ENCODE assay signal across 1 mouse cellular context in genomic region chr1:155995612-155996011, GRCm38 (mm10).
TF ChIP-seq lines count a peak whose summit lies in the region.

No protein-coding gene starts in this region.

TF ChIP-seq in MEL, 35 proteins besides CTCF, POLR2A, EP300 and RAD21:
- TF ChIP-seq RCOR1 (IDR thresholded peaks at IDR 0.05; ENCODE audit: low read depth, low read length) = no peak
- TF ChIP-seq JUND (IDR thresholded peaks at IDR 0.05; ENCODE audit: low read depth, low read length) = no peak
- TF ChIP-seq GATA1 (IDR thresholded peaks at IDR 0.05; ENCODE audit: low read depth, low read length) = peak; percentile 49
